In the genomic region with DNA sequence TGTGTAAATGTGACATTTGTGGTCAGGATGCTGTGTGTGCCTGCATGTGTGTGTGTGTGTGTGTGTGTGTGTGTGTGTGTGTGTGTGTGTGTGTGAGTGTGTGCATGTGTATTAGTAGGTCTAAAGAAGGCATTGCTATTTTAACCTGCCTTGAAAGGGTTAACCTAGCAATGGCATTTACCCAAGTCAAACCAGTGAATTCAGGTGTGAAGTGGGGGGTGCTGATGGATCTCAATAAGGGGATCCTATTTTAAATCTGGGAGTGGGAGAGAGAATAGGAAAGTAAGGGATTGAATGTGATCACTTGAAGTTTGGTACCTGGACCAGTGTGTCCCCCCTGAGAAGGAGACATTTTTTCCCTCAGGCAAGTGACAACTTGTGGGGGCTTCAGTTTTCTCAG, we compare ENCODE assay signal across 8 mouse cellular contexts. TPM values are rescaled to one million over a fixed set of nuclear protein-coding genes. Genes with fewer than 3 reads are reported as not detected.
DNase-seq lines count a peak whose midpoint lies in the region; ATAC-seq and TF ChIP-seq lines count a peak whose summit lies in the region.

No protein-coding gene starts in this region.

- no peak for TF ChIP-seq POLR2A in thymus, adult 2 months (IDR thresholded peaks at IDR 0.05; ENCODE audit: control insufficient read depth, extremely low read depth, insufficient read depth, low read length, poor library complexity)

- no peak overlapping the region for H3K27ac ChIP-seq in heart, embryonic 10.5 days
- no peak overlapping the region for H3K27ac ChIP-seq in lung, embryonic 14.5 days (ENCODE audit: low read depth)
- H3K27ac ChIP-seq in intestine, embryonic 15.5 days: no peak overlapping the region
- H3K27ac ChIP-seq in stomach, embryonic 14.5 days (ENCODE audit: low read length): no peak overlapping the region
- H3K27ac ChIP-seq in thymus, adult 2 months (ENCODE audit: control insufficient read depth, insufficient read depth, low read length): no peak overlapping the region

- H3K9ac ChIP-seq in lung, embryonic 14.5 days: no peak overlapping the region
- no peak overlapping the region for H3K9ac ChIP-seq in intestine, embryonic 15.5 days
- no peak overlapping the region for H3K9ac ChIP-seq in stomach, embryonic 14.5 days (replicated peaks; ENCODE audit: low read depth, low read length)

- H3K4me2 ChIP-seq in lung, embryonic 14.5 days: peak overlapping the region; percentile 78
- H3K4me2 ChIP-seq in intestine, embryonic 15.5 days (replicated peaks): peak overlapping the region; percentile 85; the same call in 1 of the 2 replicates
- H3K4me2 ChIP-seq in stomach, embryonic 14.5 days (replicated peaks; ENCODE audit: low read depth, low read length): peak overlapping the region; percentile 77

- H3K36me3 ChIP-seq in heart, embryonic 10.5 days: no peaks in the 10 kb centered on the region
- no peaks in the 10 kb centered on the region for H3K36me3 ChIP-seq in lung, embryonic 14.5 days (ENCODE audit: insufficient read depth)
- no peaks in the 10 kb centered on the region for H3K36me3 ChIP-seq in intestine, embryonic 15.5 days
- H3K36me3 ChIP-seq in stomach, embryonic 14.5 days (ENCODE audit: control insufficient read depth, insufficient read depth, low read length): no peaks in the 10 kb centered on the region
- H3K36me3 ChIP-seq in thymus, adult 2 months (ENCODE audit: control insufficient read depth, insufficient read depth, low read length): no peaks in the 10 kb centered on the region

- no peak for DNase-seq in heart, embryonic 10.5 days (ENCODE audit: low spot score)
- DNase-seq in heart, adult 18-20 months: no peak
- no peak for DNase-seq in lung, embryonic 14.5 days
- DNase-seq in lung, postnatal 36 days: no peak
- DNase-seq in spleen, adult 18-20 months: no peak
- DNase-seq in thymus, adult 2 months: no peak

- no peaks in the 10 kb centered on the region for H3K9me3 ChIP-seq in heart, embryonic 10.5 days
- no peaks in the 10 kb centered on the region for H3K9me3 ChIP-seq in lung, embryonic 14.5 days (ENCODE audit: low read depth, low read length)
- H3K9me3 ChIP-seq in intestine, embryonic 15.5 days: no peaks in the 10 kb centered on the region
- no peaks in the 10 kb centered on the region for H3K9me3 ChIP-seq in stomach, embryonic 14.5 days (ENCODE audit: control insufficient read depth, low read depth, low read length)

- peaks cover 13% of the 10 kb centered on the region for H3K4me1 ChIP-seq in heart, embryonic 10.5 days
- 0 out of 2 replicates have a peak, but pooled peaks cover 2% of the 10 kb centered on the region for H3K4me1 ChIP-seq in lung, embryonic 14.5 days (ENCODE audit: insufficient read depth)
- peaks cover 4% of the 10 kb centered on the region; the same call in 1 of the 2 replicates for H3K4me1 ChIP-seq in intestine, embryonic 15.5 days (replicated peaks)
- H3K4me1 ChIP-seq in stomach, embryonic 14.5 days (ENCODE audit: control insufficient read depth, insufficient read depth, low read length): peaks cover 11% of the 10 kb centered on the region
- no peaks in the 10 kb centered on the region for H3K4me1 ChIP-seq in thymus, adult 2 months (replicated peaks; ENCODE audit: control insufficient read depth, insufficient read depth, low read length)

- TF ChIP-seq CTCF in lung, embryonic 14.5 days (IDR thresholded peaks at IDR 0.05; ENCODE audit: low read depth): no peak
- no peak for TF ChIP-seq CTCF in thymus, adult 2 months (IDR thresholded peaks at IDR 0.05; ENCODE audit: borderline replicate concordance, control insufficient read depth, extremely low read depth, insufficient read depth, low read length, poor library complexity)

- H3K27me3 ChIP-seq in heart, embryonic 10.5 days (ENCODE audit: insufficient read depth, poor library complexity, severe bottlenecking): no peaks in the 10 kb centered on the region
- H3K27me3 ChIP-seq in lung, embryonic 14.5 days (ENCODE audit: insufficient read depth, low read length): no peaks in the 10 kb centered on the region
- no peaks in the 10 kb centered on the region for H3K27me3 ChIP-seq in intestine, embryonic 15.5 days (replicated peaks)
- H3K27me3 ChIP-seq in stomach, embryonic 14.5 days (ENCODE audit: control insufficient read depth, insufficient read depth, low read length): no peaks in the 10 kb centered on the region
- no peaks in the 10 kb centered on the region for H3K27me3 ChIP-seq in thymus, adult 2 months (ENCODE audit: control insufficient read depth, insufficient read depth, low read length)

- peak overlapping the region; percentile 59; the same call in 1 of the 2 replicates for H3K4me3 ChIP-seq in heart, embryonic 10.5 days
- no peak overlapping the region for H3K4me3 ChIP-seq in lung, embryonic 14.5 days (ENCODE audit: low read depth, low read length)
- no peak overlapping the region; the same call in 1 of the 2 replicates for H3K4me3 ChIP-seq in intestine, embryonic 15.5 days (replicated peaks)
- no peak overlapping the region for H3K4me3 ChIP-seq in stomach, embryonic 14.5 days (ENCODE audit: low read depth, low read length)
- no peak overlapping the region for H3K4me3 ChIP-seq in thymus, adult 2 months (ENCODE audit: control insufficient read depth, insufficient read depth, low read length)

- ATAC-seq in lung, embryonic 14.5 days (ENCODE audit: insufficient read depth): peak; percentile 33
- ATAC-seq in intestine, embryonic 15.5 days: peak; percentile 47; the same call in 1 of the 2 replicates
- ATAC-seq in stomach, embryonic 14.5 days (ENCODE audit: insufficient number of reproducible peaks, insufficient read depth, low FRiP score, low read depth): no peak

RNA-seq across cellular contexts. Expression of a gene that starts 13.4 kb away (rescaled TPM):
- polyA plus RNA-seq in heart, embryonic 10.5 days (2016; fragmentation: Nextera tagmentation; extraction: Ambion mirVana): 1.3 TPM in 2 replicates
- total RNA-seq in heart, adult 18-20 months (2021): under 1 TPM; 0.67 to 0.80 TPM
- polyA plus RNA-seq in lung, embryonic 14.5 days (2014; fragmentation: Nextera tagmentation; extraction: Ambion mirVana): 1.6 TPM in 2 replicates
- polyA plus RNA-seq in intestine, embryonic 15.5 days (2015; fragmentation: Nextera tagmentation; extraction: Ambion mirVana): 2.4 and 3.1 TPM in 2 replicates
- polyA plus RNA-seq in stomach, embryonic 14.5 days (2014; fragmentation: Nextera tagmentation; extraction: Ambion mirVana): 3.4 and 3.5 TPM in 2 replicates
- 0.14 and 0.22 TPM in 2 replicates for polyA plus RNA-seq in thymus, adult 2 months (2012; rRNA removed)
